In genomic region chr17:27087426-27087825, GRCm38 (mm10) we compare ENCODE assay signal across 9 mouse cellular contexts. TPM values are rescaled to one million over a fixed set of nuclear protein-coding genes. Genes with fewer than 3 reads are reported as not detected.
DNase-seq lines count a peak whose midpoint lies in the region; ATAC-seq and TF ChIP-seq lines count a peak whose summit lies in the region.
"Had no signal": no experiment of that assay in that cellular context is flagged by ENCODE, and none has a peak within 500 bp of the region (broad histone marks: within the 10 kb centered on the region; RNA-seq: fewer than 3 reads in every experiment).

No protein-coding gene starts in this region.

- no peaks in the 10 kb centered on the region for H3K4me1 ChIP-seq in cerebellum, adult 2 months (ENCODE audit: control insufficient read depth, insufficient read depth, low read length)
- peaks cover 5% of the 10 kb centered on the region for H3K4me1 ChIP-seq in lung, adult 2 months (ENCODE audit: control insufficient read depth, insufficient read depth, low read length)
- H3K4me1 ChIP-seq in midbrain, postnatal 0 days (ENCODE audit: insufficient read depth, low read length), result no peaks in the 10 kb centered on the region
- H3K4me1 ChIP-seq in intestine, embryonic 16.5 days (ENCODE audit: control insufficient read depth, insufficient read depth, low read length), result peaks cover 26% of the 10 kb centered on the region
- H3K4me1 ChIP-seq: neural tube, embryonic 12.5 days had no signal

- H3K4me3 ChIP-seq in cerebellum, adult 2 months (replicated peaks; ENCODE audit: insufficient read depth, low read depth, low read length), result no peak overlapping the region
- no peak overlapping the region for H3K4me3 ChIP-seq in lung, adult 2 months (replicated peaks; ENCODE audit: extremely low read depth, low read depth, low read length)
- H3K4me3 ChIP-seq in midbrain, postnatal 0 days (ENCODE audit: low read depth, low read length), result no peak overlapping the region
- H3K4me3 ChIP-seq in intestine, embryonic 16.5 days (ENCODE audit: low read length), result no peak overlapping the region
- H3K4me3 ChIP-seq: neural tube, embryonic 12.5 days had no signal

- H3K9me3 ChIP-seq in midbrain, postnatal 0 days (ENCODE audit: low read length), result no peaks in the 10 kb centered on the region
- 0 out of 2 replicates have a peak, but pooled peaks cover 2% of the 10 kb centered on the region for H3K9me3 ChIP-seq in intestine, embryonic 16.5 days (ENCODE audit: control insufficient read depth, low read length)
- H3K9me3 ChIP-seq: neural tube, embryonic 12.5 days had no signal

- H3K27me3 ChIP-seq in cerebellum, adult 2 months (ENCODE audit: control insufficient read depth, insufficient read depth, low read length), result no peaks in the 10 kb centered on the region
- no peaks in the 10 kb centered on the region for H3K27me3 ChIP-seq in midbrain, postnatal 0 days (ENCODE audit: insufficient read depth, low read length)
- no peaks in the 10 kb centered on the region for H3K27me3 ChIP-seq in intestine, embryonic 16.5 days (replicated peaks; ENCODE audit: control insufficient read depth, insufficient read depth, low read length)
- H3K27me3 ChIP-seq: neural tube, embryonic 12.5 days had no signal

- no peak for DNase-seq in cerebellum, adult 2 months
- DNase-seq in cerebellum, adult 9-11 months, result no peak
- DNase-seq in lung, adult 2 months, result no peak
- no peak for DNase-seq in lung, postnatal 25 days (ENCODE audit: low spot score)
- DNase-seq in embryo, embryonic 11 days, result peak; percentile 63
- no peak for DNase-seq in midbrain, postnatal 0 days (ENCODE audit: low spot score)
- no peak for DNase-seq in left cerebral cortex, adult 18-20 months (ENCODE audit: low spot score in 2 of 2)

- no peak overlapping the region for H3K4me2 ChIP-seq in midbrain, postnatal 0 days (ENCODE audit: low read depth, low read length, poor library complexity, severe bottlenecking)
- no peak overlapping the region for H3K4me2 ChIP-seq in intestine, embryonic 16.5 days (ENCODE audit: low read depth, low read length)
- H3K4me2 ChIP-seq: neural tube, embryonic 12.5 days had no signal

- no peaks in the 10 kb centered on the region for H3K36me3 ChIP-seq in midbrain, postnatal 0 days (ENCODE audit: insufficient read depth, low read length)
- H3K36me3 ChIP-seq in intestine, embryonic 16.5 days (ENCODE audit: control insufficient read depth, insufficient read depth, low read length), result peaks cover 8% of the 10 kb centered on the region
- H3K36me3 ChIP-seq: neural tube, embryonic 12.5 days had no signal

- H3K9ac ChIP-seq in midbrain, postnatal 0 days (replicated peaks; ENCODE audit: low read length, poor library complexity, severe bottlenecking), result no peak overlapping the region
- H3K9ac ChIP-seq in intestine, embryonic 16.5 days (ENCODE audit: low read depth, low read length), result no peak overlapping the region
- H3K9ac ChIP-seq: neural tube, embryonic 12.5 days had no signal

- WGBS in cerebellum, adult 2 months, result 49% methylated on average over 12 of the region's 12 CpGs
- WGBS in lung, adult 2 months, result 55% methylated on average over 12 of the region's 12 CpGs
- 33% methylated on average over 12 of the region's 12 CpGs for WGBS in midbrain, postnatal 0 days
- 46% methylated on average over 12 of the region's 12 CpGs for WGBS in intestine, embryonic 16.5 days

- ATAC-seq in midbrain, postnatal 0 days (ENCODE audit: low FRiP score), result no peak
- no peak for ATAC-seq in intestine, embryonic 16.5 days

- H3K27ac ChIP-seq in cerebellum, adult 2 months (ENCODE audit: insufficient read depth, low read length), result no peak overlapping the region
- no peak overlapping the region for H3K27ac ChIP-seq in midbrain, postnatal 0 days (ENCODE audit: low read depth, low read length)
- no peak overlapping the region for H3K27ac ChIP-seq in intestine, embryonic 16.5 days (ENCODE audit: low read length)
- H3K27ac ChIP-seq: neural tube, embryonic 12.5 days had no signal

- no peak for TF ChIP-seq POLR2A in cerebellum, adult 2 months (IDR thresholded peaks at IDR 0.05; ENCODE audit: borderline replicate concordance, insufficient read depth, low read length)
- TF ChIP-seq POLR2A in lung, adult 2 months (IDR thresholded peaks at IDR 0.05; ENCODE audit: borderline replicate concordance, extremely low read depth, low read depth, low read length), result no peak

- peak; percentile 55; the same call in 1 of the 2 replicates for TF ChIP-seq CTCF in cerebellum, adult 2 months (IDR thresholded peaks at IDR 0.05; ENCODE audit: borderline replicate concordance, insufficient read depth, low read depth, low read length)
- TF ChIP-seq CTCF in lung, adult 2 months (IDR thresholded peaks at IDR 0.05; ENCODE audit: insufficient read depth, low read length), result peak; percentile 42; the same call in 1 of the 2 replicates
- TF ChIP-seq CTCF in midbrain, postnatal 0 days (IDR thresholded peaks at IDR 0.05), result peak; percentile 59

RNA-seq across cellular contexts. Expression of gene Itpr3, which starts 30.3 kb away (rescaled TPM):
- 6.5 and 7.6 TPM in 2 replicates for polyA plus RNA-seq in cerebellum, adult 2 months (2012; rRNA removed)
- 22.0 and 22.5 TPM in 2 replicates for polyA plus RNA-seq in lung, adult 2 months (2012; rRNA removed)
- 4.5 and 4.7 TPM in 2 replicates for total RNA-seq in midbrain, postnatal 0 days (2014; rRNA removed)
- 0.39 and 0.90 TPM in 2 replicates for polyA plus RNA-seq in midbrain, postnatal 0 days (2015; fragmentation: Nextera tagmentation; extraction: Ambion mirVana)
- 1 to 10 TPM; 2.8 to 3.0 TPM for total RNA-seq in left cerebral cortex, adult 18-20 months (2021)
- polyA plus RNA-seq in intestine, embryonic 16.5 days (2015; fragmentation: Nextera tagmentation; extraction: Ambion mirVana), result 12.1 and 16.5 TPM in 2 replicates

RNA-seq across cellular contexts. Expression of gene Uqcc2, which starts 46.3 kb away (rescaled TPM):
- polyA plus RNA-seq in cerebellum, adult 2 months (2012; rRNA removed), result 316 and 330 TPM in 2 replicates
- 80.0 and 91.5 TPM in 2 replicates for polyA plus RNA-seq in lung, adult 2 months (2012; rRNA removed)
- total RNA-seq in midbrain, postnatal 0 days (2014; rRNA removed), result 213 and 233 TPM in 2 replicates
- 453 and 478 TPM in 2 replicates for polyA plus RNA-seq in midbrain, postnatal 0 days (2015; fragmentation: Nextera tagmentation; extraction: Ambion mirVana)
- 100 to 1,000 TPM; 242 to 270 TPM for total RNA-seq in left cerebral cortex, adult 18-20 months (2021)
- 238 and 255 TPM in 2 replicates for polyA plus RNA-seq in intestine, embryonic 16.5 days (2015; fragmentation: Nextera tagmentation; extraction: Ambion mirVana)

RNA-seq across cellular contexts. Expression of gene Bak1, which starts 58.6 kb away (rescaled TPM):
- 19.0 and 19.9 TPM in 2 replicates for polyA plus RNA-seq in cerebellum, adult 2 months (2012; rRNA removed)
- 48.2 and 55.8 TPM in 2 replicates for polyA plus RNA-seq in lung, adult 2 months (2012; rRNA removed)
- 57.3 and 82.4 TPM in 2 replicates for total RNA-seq in midbrain, postnatal 0 days (2014; rRNA removed)
- 3.9 and 5.3 TPM in 2 replicates for polyA plus RNA-seq in midbrain, postnatal 0 days (2015; fragmentation: Nextera tagmentation; extraction: Ambion mirVana)
- total RNA-seq in left cerebral cortex, adult 18-20 months (2021), result 10 to 100 TPM; 12.0 to 13.0 TPM
- polyA plus RNA-seq in intestine, embryonic 16.5 days (2015; fragmentation: Nextera tagmentation; extraction: Ambion mirVana), result 8.5 and 10.3 TPM in 2 replicates
